Comparison of ENCODE assay signal across 8 mouse cellular contexts in the genomic region with DNA sequence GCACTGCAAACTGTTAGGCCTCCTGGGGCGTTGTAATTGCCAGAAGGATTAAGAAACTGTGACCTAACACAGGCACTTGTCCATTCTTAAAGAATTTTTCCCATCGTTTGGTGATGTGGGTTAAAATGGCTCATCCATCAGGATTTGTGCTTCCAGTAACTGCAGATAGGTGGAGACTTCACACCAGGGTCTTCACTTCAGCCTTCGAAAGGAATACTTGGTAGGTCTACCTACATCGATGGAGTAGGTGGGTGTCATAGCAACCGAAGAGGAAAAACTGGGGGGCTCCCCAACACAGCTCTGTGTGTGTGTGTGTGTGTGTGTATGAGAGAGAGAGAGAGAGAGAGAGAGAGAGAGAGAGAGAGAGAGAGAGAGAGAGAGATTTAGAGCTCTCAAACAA.
DNase-seq lines count a peak whose midpoint lies in the region; ATAC-seq and TF ChIP-seq lines count a peak whose summit lies in the region.

No protein-coding gene starts in this region.

- no peak overlapping the region for H3K9ac ChIP-seq in liver, postnatal 0 days (replicated peaks)
- H3K9ac ChIP-seq in midbrain, embryonic 16.5 days (ENCODE audit: low read depth, low read length): no peak overlapping the region

- peak; percentile 30 for TF ChIP-seq CTCF in liver, postnatal 0 days (IDR thresholded peaks at IDR 0.05; ENCODE audit: low read depth)

- no peak overlapping the region for H3K27ac ChIP-seq in liver, postnatal 0 days (ENCODE audit: low read depth)
- H3K27ac ChIP-seq in midbrain, embryonic 16.5 days (ENCODE audit: low read length): no peak overlapping the region

- ATAC-seq in liver, postnatal 0 days: no peak
- peak; percentile 79 for ATAC-seq in midbrain, embryonic 16.5 days

- peaks cover 7% of the 10 kb centered on the region; the same call in 1 of the 2 replicates for H3K9me3 ChIP-seq in liver, postnatal 0 days (ENCODE audit: low read length)
- H3K9me3 ChIP-seq in midbrain, embryonic 16.5 days (replicated peaks; ENCODE audit: control insufficient read depth, low read length, poor library complexity, severe bottlenecking): no peaks in the 10 kb centered on the region

- WGBS in liver, postnatal 0 days (ENCODE audit: insufficient replicate concordance): 49% methylated on average over 5 of the region's 5 CpGs
- WGBS in midbrain, embryonic 16.5 days: 28% methylated on average over 5 of the region's 5 CpGs

- H3K27me3 ChIP-seq in liver, postnatal 0 days (ENCODE audit: insufficient read depth, low read length): no peaks in the 10 kb centered on the region
- H3K27me3 ChIP-seq in midbrain, embryonic 16.5 days (ENCODE audit: control insufficient read depth, insufficient read depth, low read depth, low read length): no peaks in the 10 kb centered on the region

- no peak for TF ChIP-seq EP300 in liver, postnatal 0 days (IDR thresholded peaks at IDR 0.05; ENCODE audit: low read depth)

- H3K4me2 ChIP-seq in liver, postnatal 0 days (ENCODE audit: low read depth, low read length): no peak overlapping the region
- no peak overlapping the region for H3K4me2 ChIP-seq in midbrain, embryonic 16.5 days (ENCODE audit: low read length)

- H3K4me3 ChIP-seq in liver, postnatal 0 days (ENCODE audit: low read depth, low read length): no peak overlapping the region
- no peak overlapping the region for H3K4me3 ChIP-seq in midbrain, embryonic 16.5 days (ENCODE audit: low read depth, low read length)

- H3K4me1 ChIP-seq in liver, postnatal 0 days (ENCODE audit: insufficient read depth): peaks cover 2% of the 10 kb centered on the region; the same call in 1 of the 2 replicates
- H3K4me1 ChIP-seq in midbrain, embryonic 16.5 days (ENCODE audit: control insufficient read depth, insufficient read depth, low read length): peaks cover 19% of the 10 kb centered on the region; the same call in 1 of the 2 replicates

- H3K36me3 ChIP-seq in liver, postnatal 0 days (replicated peaks; ENCODE audit: insufficient read depth, low read length): no peaks in the 10 kb centered on the region
- no peaks in the 10 kb centered on the region for H3K36me3 ChIP-seq in midbrain, embryonic 16.5 days (ENCODE audit: control insufficient read depth, insufficient read depth, low read length)

- peak; percentile 22 for DNase-seq in heart, postnatal 4 days
- no peak for DNase-seq in heart, adult 8-10 months (ENCODE audit: low spot score)
- no peak for DNase-seq in liver, postnatal 0 days
- no peak for DNase-seq in liver
- DNase-seq in embryo, embryonic 10.5 days (ENCODE audit: low spot score): peak; percentile 43
- DNase-seq in yolk sac, embryonic 10.5 days (ENCODE audit: low spot score): no peak
- no peak for DNase-seq in heart, adult 9 months (ENCODE audit: low spot score in 2 of 2)

Comparison
In these comparisons a context has a peak if more than half of its experiments do, and no peak if none do; other contexts are left out.
1. DNase-seq: peak in heart, postnatal 4 days (single experiment) and embryo, embryonic 10.5 days (single experiment); none in heart, adult 8-10 months (single experiment), liver, postnatal 0 days (single experiment), liver (single experiment), yolk sac, embryonic 10.5 days (single experiment) and heart, adult 9 months (0 of 2).